Mouse (Mus musculus) ES-Bruce4 (cell line): ENCODE results near the gene Speer1.
"Not testable (repeated sequence)": the region's sequence is repeated elsewhere in the genome, so short reads cannot be mapped to it uniquely, and the experiment has no call there.

Source experiments
- CTCF ChIP-seq: IDR thresholded peaks from one replicate; pipeline ENCODE4 v1.8.1; 2011; ENCODE audit warnings: low read depth, low read length
- POLR2A ChIP-seq: IDR thresholded peaks from one replicate; pipeline ENCODE4 v1.8.1; 2011; ENCODE audit warnings: low read length; ENCODE audit not compliant: insufficient read depth

DNA sequence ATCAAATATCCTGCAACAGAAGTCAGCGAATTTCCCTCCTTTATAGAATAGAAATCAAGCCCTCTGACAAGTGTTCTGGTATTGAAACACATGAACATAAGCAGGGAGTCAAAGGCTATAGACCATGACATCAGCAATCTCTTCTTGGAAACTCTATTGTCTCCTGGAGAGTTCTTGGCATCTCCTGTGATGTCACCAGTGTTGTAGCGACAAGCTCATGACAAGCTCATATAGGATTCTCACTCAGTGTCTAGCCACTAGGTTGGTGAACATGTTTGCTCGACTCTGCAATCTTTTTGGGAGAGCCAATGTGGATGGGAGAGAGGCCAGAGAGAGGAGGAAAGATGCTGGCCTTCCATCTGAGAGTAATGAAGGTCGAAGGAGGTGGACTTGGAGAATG is at the start of gene Speer1:
- TF ChIP-seq POLR2A, CTCF: not testable (repeated sequence)
